Mouse (Mus musculus) thymus, adult 2 months (tissue): Measurements from ENCODE around the gene Spata13.

Experiments
- CTCF ChIP-seq: fragments of 200-500 bp; IDR thresholded peaks from 2 replicates; pipeline ENCODE4 v1.5.1; 2012; ENCODE audit warnings: mild to moderate bottlenecking, control low read depth, low read length, moderate library complexity, borderline replicate concordance; ENCODE audit not compliant: control insufficient read depth, poor library complexity, insufficient read depth; ENCODE audit errors: extremely low read depth
- POLR2A ChIP-seq: fragments of 200-500 bp; IDR thresholded peaks from 2 replicates; pipeline ENCODE4 v1.6.1; 2012; ENCODE audit warnings: mild to moderate bottlenecking, low read length, control low read depth, moderate library complexity; ENCODE audit not compliant: control insufficient read depth, poor library complexity, insufficient read depth; ENCODE audit errors: extremely low read depth

- TF ChIP-seq POLR2A: no peak
- TF ChIP-seq CTCF: no peak
Measured at GRCm38 (mm10) chr14:60599044-60599443, 34.8 kb upstream of the Spata13 start.
